Mouse (Mus musculus) forebrain, postnatal 0 days (tissue): ENCODE data around the gene H2afy2. TPM values are rescaled to one million over a fixed set of nuclear protein-coding genes. Genes with fewer than 3 reads are reported as not detected.

ENCODE experiments used
- ATAC-seq: fragments of 200-750 bp; cut with Nextera tagmentation; 2 replicates; pipeline ENCODE4 v1.8.0; 2017; ENCODE audit warnings: mild to moderate bottlenecking, moderate library complexity
- DNase-seq: peaks from one replicate; pipeline ENCODE4 v3.0.0-alpha.2; 2015
- H3K27ac ChIP-seq: fragments of 300-500 bp; sonication (generic); 2 replicates; pipeline ENCODE4 v1.5.1; 2014; ENCODE audit warnings: low read depth, mild to moderate bottlenecking, antibody characterized with exemption, low read length, moderate library complexity, mixed read lengths
- H3K27me3 ChIP-seq: fragments of 300-500 bp; sonication (generic); 2 replicates; pipeline ENCODE4 v1.6.1; 2014; ENCODE audit warnings: mild to moderate bottlenecking, low read length, mixed read lengths; ENCODE audit not compliant: insufficient read depth
- H3K36me3 ChIP-seq: fragments of 300-500 bp; sonication (generic); 2 replicates; pipeline ENCODE4 v1.6.1; 2014; ENCODE audit warnings: mild to moderate bottlenecking, moderate library complexity; ENCODE audit not compliant: insufficient read depth
- H3K4me1 ChIP-seq: fragments of 300-500 bp; sonication (generic); 2 replicates; pipeline ENCODE4 v1.6.1; 2014; ENCODE audit warnings: antibody characterized with exemption; ENCODE audit not compliant: insufficient read depth
- H3K4me2 ChIP-seq: fragments of 300-500 bp; sonication (generic); 2 replicates; pipeline ENCODE4 v1.6.1; 2014; ENCODE audit warnings: low read depth, mild to moderate bottlenecking, moderate library complexity
- H3K4me3 ChIP-seq: fragments of 300-500 bp; sonication (generic); 2 replicates; pipeline ENCODE4 v1.5.1; 2014; ENCODE audit warnings: low read depth, low read length, mixed read lengths
- H3K9ac ChIP-seq: fragments of 300-500 bp; sonication (generic); 2 replicates; pipeline ENCODE4 v1.6.1; 2014; ENCODE audit warnings: mild to moderate bottlenecking
- H3K9me3 ChIP-seq: fragments of 300-500 bp; sonication (generic); 2 replicates; pipeline ENCODE4 v1.6.1; 2016; ENCODE audit warnings: low read length
- CTCF ChIP-seq: sonication (generic); IDR thresholded peaks from 2 replicates; pipeline ENCODE4 v1.5.1; 2016; ENCODE audit warnings: antibody characterized with exemption, control low read depth, low read depth
- WGBS: fragments of 180-500 bp; shearing (Covaris S2); extraction: QIAGEN DNeasy Blood & Tissue Kit; methylation state at CpG from one replicate; pipeline ENCODE4 v1.1.7; 2014; 5-methylcytosine and 5-hydroxymethylcytosine counted together
- polyA plus RNA-seq: library from polyadenylated mRNA; unstranded; fragments of >200 nt; fragmentation: Nextera tagmentation; extraction: Ambion mirVana; gene quantifications from 2 replicates; pipeline ENCODE4 v1.2.1, GENCODE M21; 2015
- total RNA-seq: library from RNA; depleted of rRNA; stranded (reverse); fragments of >200 nt; gene quantifications from 2 replicates; pipeline ENCODE4 v1.2.3, GENCODE M21; 2014

Gene H2afy2
- total and polyA plus RNA-seq, 2 experiments from 2014 or later: 143 to 191 TPM

GRCm38 (mm10) chr10:61742336-61742735, 41.6 kb downstream of the H2afy2 start:
- no peak overlapping the region for H3K4me3 ChIP-seq
- ATAC-seq (no peak), DNase-seq (no peak)
- TF ChIP-seq CTCF: no peak
- H3K27me3 ChIP-seq: no peaks in the 10 kb centered on the region
- H3K4me1 ChIP-seq: no peaks in the 10 kb centered on the region
- no peak overlapping the region for H3K4me2 ChIP-seq
- no peak overlapping the region for H3K9ac ChIP-seq
- no peak overlapping the region for H3K27ac ChIP-seq
- no peaks in the 10 kb centered on the region for H3K9me3 ChIP-seq
- whole genome bisulfite sequencing: 97% methylated on average over 8 of the region's 8 CpGs
- H3K36me3 ChIP-seq: peaks cover 89% of the 10 kb centered on the region

GRCm38 (mm10) chr10:61741873-61742272, 42.1 kb downstream of the H2afy2 start:
- TF ChIP-seq CTCF: peak; percentile 54
- Histone ChIP-seq H3K4me3 (no peak overlapping the region), H3K27me3 (no peaks in the 10 kb centered on the region), H3K4me1 (no peaks in the 10 kb centered on the region), H3K4me2 (no peak overlapping the region), H3K9ac (no peak overlapping the region), H3K36me3 (peaks cover 87% of the 10 kb centered on the region), H3K27ac (no peak overlapping the region), H3K9me3 (no peaks in the 10 kb centered on the region)
- DNase-seq (no peak), ATAC-seq (no peak)
- 85% methylated on average over 4 of the region's 4 CpGs for WGBS

GRCm38 (mm10) chr10:61741306-61741705, 42.6 kb downstream of the H2afy2 start:
- 91% methylated on average over 1 of the region's 1 CpGs for WGBS
- Histone ChIP-seq H3K9me3 (no peaks in the 10 kb centered on the region), H3K4me3 (no peak overlapping the region), H3K9ac (no peak overlapping the region), H3K4me2 (no peak overlapping the region), H3K27ac (no peak overlapping the region), H3K27me3 (no peaks in the 10 kb centered on the region), H3K36me3 (peaks cover 82% of the 10 kb centered on the region), H3K4me1 (no peaks in the 10 kb centered on the region)
- ATAC-seq (no peak), DNase-seq (no peak)
- no peak for TF ChIP-seq CTCF

GRCm38 (mm10) chr10:61738126-61738525, 45.8 kb downstream of the H2afy2 start:
- peaks cover 53% of the 10 kb centered on the region for H3K36me3 ChIP-seq
- no peaks in the 10 kb centered on the region for H3K9me3 ChIP-seq
- no peak overlapping the region for H3K27ac ChIP-seq
- WGBS: 94% methylated on average over 4 of the region's 4 CpGs
- TF ChIP-seq CTCF: no peak
- H3K4me2 ChIP-seq: no peak overlapping the region
- no peaks in the 10 kb centered on the region for H3K27me3 ChIP-seq
- no peaks in the 10 kb centered on the region for H3K4me1 ChIP-seq
- no peak overlapping the region for H3K4me3 ChIP-seq
- DNase-seq: no peak
- no peak for ATAC-seq
- no peak overlapping the region for H3K9ac ChIP-seq

GRCm38 (mm10) chr10:61737537-61737936, 46.4 kb downstream of the H2afy2 start:
- Histone ChIP-seq H3K27me3 (no peaks in the 10 kb centered on the region), H3K4me2 (no peak overlapping the region), H3K9ac (no peak overlapping the region), H3K36me3 (peaks cover 47% of the 10 kb centered on the region), H3K9me3 (no peaks in the 10 kb centered on the region), H3K4me1 (no peaks in the 10 kb centered on the region), H3K27ac (peak overlapping the region; percentile 81; the same call in 1 of the 2 replicates), H3K4me3 (no peak overlapping the region)
- no peak for TF ChIP-seq CTCF
- no peak for DNase-seq
- WGBS: 89% methylated on average over 1 of the region's 1 CpGs
- ATAC-seq: no peak

GRCm38 (mm10) chr10:61736671-61737078, 47.3 kb downstream of the H2afy2 start:
- Histone ChIP-seq H3K4me1 (no peaks in the 10 kb centered on the region), H3K36me3 (peaks cover 38% of the 10 kb centered on the region), H3K27ac (peak overlapping the region; percentile 81), H3K4me3 (no peak overlapping the region), H3K27me3 (no peaks in the 10 kb centered on the region), H3K9me3 (no peaks in the 10 kb centered on the region), H3K9ac (no peak overlapping the region), H3K4me2 (no peak overlapping the region)
- WGBS: 57% methylated on average over 10 of the region's 10 CpGs
- DNase-seq (peak; percentile 64), ATAC-seq (peak; percentile 77)
- TF ChIP-seq CTCF: no peak

GRCm38 (mm10) chr10:61734377-61734776, 49.6 kb downstream of the H2afy2 start:
- WGBS: 41% methylated on average over 3 of the region's 3 CpGs
- no peaks in the 10 kb centered on the region for H3K27me3 ChIP-seq
- H3K4me3 ChIP-seq: no peak overlapping the region

More at GRCm38 (mm10) chr10:61734377-61734776, 49.6 kb downstream of the H2afy2 start:
- no peak overlapping the region for H3K9ac ChIP-seq
- H3K9me3 ChIP-seq: no peaks in the 10 kb centered on the region
- H3K4me1 ChIP-seq: no peaks in the 10 kb centered on the region
- H3K4me2 ChIP-seq: no peak overlapping the region
- H3K36me3 ChIP-seq: peaks cover 18% of the 10 kb centered on the region
- TF ChIP-seq CTCF: peak; percentile 76
- ATAC-seq: no peak
- DNase-seq: no peak
- H3K27ac ChIP-seq: no peak overlapping the region
